Mouse (Mus musculus) 3134 (cell line): ENCODE measurements around the gene Kcnq1.
A peak's percentile ranks its signal among the peaks of the same experiment; 100 is the strongest.

Experiments used
- DNase-seq: peaks from one replicate; pipeline ENCODE4 v3.0.0-alpha.2; 2011; ENCODE audit warnings: low spot score; ENCODE audit not compliant: insufficient read length; ENCODE audit errors: extremely low read depth

Gene Kcnq1

DNA sequence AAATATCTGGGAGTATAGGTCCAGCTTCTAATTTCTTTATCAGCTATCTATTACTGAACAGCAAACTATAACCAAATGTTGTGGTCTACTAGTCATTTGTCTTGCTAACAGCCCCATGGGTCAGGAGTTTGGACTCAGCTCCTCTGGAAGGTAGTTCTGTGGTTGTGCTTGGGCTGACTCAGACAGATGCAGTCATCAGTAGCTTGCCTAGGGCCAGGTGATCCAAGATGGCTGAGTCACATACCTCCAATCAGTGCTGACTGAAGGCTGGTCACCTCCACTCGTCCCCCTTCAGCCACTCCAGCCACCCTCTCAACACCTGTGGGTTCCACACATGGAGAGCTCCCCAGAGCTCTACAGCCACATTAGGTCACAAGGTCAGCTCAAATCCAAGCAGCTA is 250.9 kb downstream of the Kcnq1 start:
- DNase-seq = peak; percentile 30

GRCm38 (mm10) chr7:143357831-143358230 is 251.7 kb downstream of the Kcnq1 start:
- DNase-seq = no peak

DNA sequence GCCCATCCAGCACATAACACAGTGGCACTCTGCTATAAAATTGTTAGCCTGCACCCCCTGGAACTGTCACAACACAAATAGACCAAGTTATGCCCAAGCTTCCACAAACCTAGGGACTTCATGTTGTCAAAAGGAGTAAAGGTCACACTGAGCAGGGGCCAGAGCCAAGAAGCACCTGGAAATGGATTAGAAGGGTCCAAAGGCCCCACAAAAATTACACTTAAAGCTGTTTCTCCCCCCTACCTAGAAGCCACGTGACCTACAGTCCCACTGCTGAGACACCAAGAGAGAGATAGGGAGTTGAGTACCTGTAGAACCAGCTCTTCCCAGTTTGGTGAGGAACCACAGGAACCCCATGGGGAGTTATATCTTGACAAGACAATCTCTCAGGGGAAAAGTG is 253.6 kb downstream of the Kcnq1 start:
- no peak for DNase-seq

GRCm38 (mm10) chr7:143360776-143361175 is 254.6 kb downstream of the Kcnq1 start:
- no peak for DNase-seq

- no peak for DNase-seq
These were observed 258.1 kb downstream of the Kcnq1 start for GRCm38 (mm10) chr7:143364092-143364832.

DNA sequence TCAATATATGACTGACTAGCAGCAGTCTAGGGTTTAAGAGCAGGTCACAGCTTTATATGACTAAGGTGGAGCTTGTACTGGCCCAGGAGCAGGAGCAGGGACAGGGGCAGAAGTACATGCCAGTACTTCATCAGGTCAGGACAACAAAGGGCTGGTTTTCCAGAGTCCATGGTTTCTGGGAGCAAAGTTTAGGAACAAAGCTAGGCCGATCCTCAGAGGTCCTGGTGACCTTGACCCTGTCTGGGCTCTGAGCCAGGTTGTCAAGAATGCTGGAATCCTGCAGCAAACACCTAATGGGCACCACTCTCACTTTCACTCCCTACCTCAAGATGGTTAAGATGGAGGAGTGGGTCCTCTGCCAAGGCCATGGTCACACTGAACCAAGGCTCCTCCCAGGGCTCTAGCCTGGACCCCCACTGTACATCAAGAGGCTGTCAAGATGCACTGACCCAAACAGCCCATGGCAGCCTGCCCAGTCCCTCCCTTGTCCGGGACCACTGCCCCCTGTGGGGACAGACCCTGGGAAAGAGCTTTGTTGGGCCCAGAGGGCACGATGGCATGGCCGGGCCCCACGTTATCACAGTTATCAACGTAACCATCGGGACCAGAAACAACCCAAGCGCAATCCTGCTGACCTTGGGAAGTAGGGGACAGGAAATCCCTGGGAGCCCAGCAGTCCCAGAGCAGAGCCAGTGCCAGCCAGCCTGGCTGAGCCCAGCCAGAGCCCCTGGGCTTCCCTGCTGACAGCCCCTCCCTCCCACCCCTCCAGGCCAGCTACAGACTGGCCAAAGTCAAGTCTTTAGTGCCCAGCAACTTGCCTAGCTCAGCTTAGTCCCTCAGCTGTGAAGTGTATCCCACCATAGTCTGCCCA is 259.0 kb downstream of the Kcnq1 start:
- no peak for DNase-seq

DNA sequence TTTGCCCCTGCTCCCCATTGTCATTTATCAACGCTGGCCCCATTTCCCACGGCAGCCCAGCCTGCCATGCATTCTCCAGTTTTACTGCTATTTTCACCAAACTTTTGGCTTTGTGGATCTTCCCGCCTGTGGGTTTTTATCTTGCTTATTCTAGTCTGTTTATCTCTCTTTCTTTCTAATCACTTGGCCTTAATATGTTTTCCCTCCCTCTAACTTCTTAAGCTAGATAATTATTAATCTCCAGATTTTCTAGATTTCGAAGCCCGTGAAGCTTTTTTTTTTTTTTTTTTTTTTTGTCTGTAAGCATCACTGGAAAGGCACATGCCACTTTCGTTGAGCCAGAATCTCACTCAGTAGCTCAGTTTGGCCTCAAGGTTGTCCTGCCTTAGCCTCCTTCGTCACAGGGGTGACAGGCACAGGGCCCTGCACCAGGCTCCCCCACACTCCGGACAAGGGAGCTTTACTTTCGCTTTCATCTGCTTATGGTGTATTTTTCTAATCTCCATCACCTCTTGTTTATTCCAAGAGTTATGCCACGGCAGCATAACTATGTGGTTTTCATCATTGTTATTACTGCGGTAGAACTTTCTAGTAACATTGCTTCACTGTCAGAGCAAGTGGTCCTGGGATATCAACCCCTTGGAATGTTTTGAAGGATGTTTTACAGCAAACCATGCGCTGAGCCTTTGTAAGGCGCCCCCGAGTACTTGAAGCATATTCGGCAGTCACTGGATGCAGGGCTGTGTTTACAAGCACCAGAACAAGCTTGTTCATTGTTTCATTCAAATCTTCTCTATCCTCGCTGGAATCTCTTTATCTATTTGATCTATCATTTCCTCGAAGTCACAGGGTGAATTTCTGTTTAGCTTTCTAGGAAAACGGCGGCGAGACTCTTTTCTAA is 261.5 kb downstream of the Kcnq1 start:
- DNase-seq = no peak

DNA sequence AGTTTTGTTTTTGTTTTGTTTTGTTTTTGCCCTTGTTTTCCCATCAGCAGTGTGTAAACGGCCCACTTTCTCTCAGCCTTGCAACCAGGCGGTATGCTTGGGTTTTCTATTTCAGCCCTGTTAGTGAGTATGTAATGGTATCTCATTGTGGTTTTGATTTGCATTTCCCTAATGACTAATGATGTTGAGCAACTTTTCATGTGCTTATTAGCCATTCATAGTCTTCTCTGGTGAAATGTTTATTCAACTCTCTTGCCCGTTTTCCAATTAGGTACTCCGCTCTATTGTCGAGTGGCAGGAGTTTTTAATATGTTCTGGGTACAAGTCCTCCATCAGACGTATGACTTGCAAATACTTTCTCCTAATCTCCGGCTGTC is 262.1 kb downstream of the Kcnq1 start:
- DNase-seq = no peak

- DNase-seq = no peak
These were observed 265.2 kb downstream of the Kcnq1 start for GRCm38 (mm10) chr7:143371336-143371735.

DNA sequence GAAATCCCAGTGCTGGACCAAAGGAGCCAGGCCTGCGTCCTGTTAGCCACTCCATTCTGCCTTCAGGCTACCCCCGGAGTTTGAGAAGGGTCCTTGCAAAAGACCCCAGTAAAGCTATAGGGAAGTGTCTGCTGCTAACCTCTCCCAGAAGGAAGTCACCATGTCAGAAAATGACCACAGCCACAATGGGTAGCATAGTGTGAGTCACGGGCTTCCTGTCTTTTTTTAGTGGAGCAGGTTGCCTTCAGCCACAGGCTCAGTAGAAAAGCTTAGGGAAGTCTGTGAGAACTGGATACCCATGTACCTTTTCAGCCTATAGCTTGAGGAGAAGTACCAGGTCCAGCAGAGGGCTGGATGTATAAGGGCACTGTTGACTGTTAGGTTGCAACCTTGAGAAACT is 267.1 kb downstream of the Kcnq1 start:
- no peak for DNase-seq

DNA sequence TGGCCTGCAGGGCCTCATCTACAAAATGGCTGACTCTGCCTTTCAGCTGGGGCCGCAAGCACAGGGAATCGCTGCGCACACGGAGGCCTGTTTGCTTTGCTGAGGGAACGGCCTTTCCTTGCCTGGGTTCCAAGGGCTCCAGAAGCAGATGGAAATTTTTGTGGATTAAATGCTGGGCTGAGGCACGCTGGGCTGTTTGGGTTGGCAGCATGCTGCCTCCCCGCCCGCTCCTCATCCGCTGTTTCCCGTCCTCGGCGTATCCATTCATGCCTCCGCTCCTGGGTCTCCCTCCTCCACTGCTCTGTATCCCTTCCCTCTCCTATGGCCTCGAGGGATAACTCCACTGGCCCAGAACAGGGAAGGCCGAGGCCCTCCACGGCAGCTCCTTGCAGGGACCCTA is 269.8 kb downstream of the Kcnq1 start:
- no peak for DNase-seq

DNA sequence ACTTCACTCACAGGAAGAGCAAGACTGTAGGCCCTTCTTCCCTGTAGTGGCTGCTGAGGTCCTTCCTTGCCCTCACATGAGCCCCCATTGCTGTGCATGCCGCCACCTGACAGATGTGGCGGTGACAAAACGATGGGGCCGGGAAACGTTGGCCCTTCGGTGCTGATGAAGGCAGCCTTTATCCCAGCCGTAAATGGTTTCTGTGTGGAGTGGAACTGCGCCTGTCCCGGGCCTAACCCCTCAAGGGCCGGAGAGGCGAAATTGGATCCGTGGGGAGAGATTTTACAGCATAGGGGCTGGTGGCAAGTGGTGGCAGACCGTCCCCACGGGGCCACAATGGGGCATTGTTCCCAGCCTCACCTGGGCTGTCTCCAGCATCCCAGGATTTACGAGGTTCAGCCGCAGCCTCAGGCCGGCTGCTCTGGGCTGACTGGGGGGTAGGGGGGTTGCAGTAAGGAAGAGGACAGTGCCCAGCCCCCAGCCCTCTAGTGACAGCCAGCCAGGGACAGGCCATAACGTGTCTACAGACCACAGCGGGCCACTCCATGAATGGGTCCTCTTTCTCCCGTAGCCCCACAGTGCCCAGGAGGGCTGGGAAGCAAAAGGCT is 274.4 kb downstream of the Kcnq1 start:
- DNase-seq = no peak

- no peak for DNase-seq
These were observed 280.5 kb downstream of the Kcnq1 start for GRCm38 (mm10) chr7:143386632-143387031.

GRCm38 (mm10) chr7:143388783-143389695 is 282.9 kb downstream of the Kcnq1 start:
- no peak for DNase-seq

DNA sequence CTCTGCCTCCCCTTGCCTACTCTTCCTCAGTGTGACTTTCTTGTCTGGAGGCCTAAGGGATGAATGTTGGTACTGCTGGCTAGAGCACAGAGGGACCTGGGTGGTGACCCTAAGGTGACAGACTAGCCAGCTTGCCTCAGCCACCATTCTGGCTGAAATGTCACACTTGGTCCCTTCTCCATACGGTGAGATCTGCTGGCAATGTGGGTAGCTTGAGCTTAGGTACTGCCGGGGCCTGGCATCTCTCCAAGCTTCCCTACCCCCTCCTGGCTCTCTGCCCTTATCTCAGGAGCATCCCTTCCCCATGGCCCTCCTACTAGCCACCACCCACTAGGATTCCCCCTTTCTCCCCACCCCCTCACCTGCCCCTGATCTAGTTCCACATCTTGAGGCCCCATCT is 283.7 kb downstream of the Kcnq1 start:
- DNase-seq = no peak

- DNase-seq = no peak
These were observed 284.3 kb downstream of the Kcnq1 start for GRCm38 (mm10) chr7:143390277-143390948.

- no peak for DNase-seq
These were observed 289.0 kb downstream of the Kcnq1 start for GRCm38 (mm10) chr7:143395113-143395563.

- peak; percentile 29 for DNase-seq
These were observed 293.6 kb downstream of the Kcnq1 start for GRCm38 (mm10) chr7:143399756-143400155.

GRCm38 (mm10) chr7:143400599-143400998 is 294.4 kb downstream of the Kcnq1 start:
- no peak for DNase-seq
